Mouse (Mus musculus) neural tube, embryonic 14.5 days (tissue): ENCODE data around the gene Thap2. TPM values are rescaled to one million over a fixed set of nuclear protein-coding genes. Genes with fewer than 3 reads are reported as not detected.

Experiments
- ATAC-seq: fragments of 200-750 bp; cut with Nextera tagmentation; 2 replicates; pipeline ENCODE4 v1.8.0; 2017; ENCODE audit warnings: low read depth, mild to moderate bottlenecking, moderate TSS enrichment, moderate library complexity
- H3K27ac ChIP-seq: fragments of 300-500 bp; sonication (generic); 2 replicates; pipeline ENCODE4 v1.5.1; 2014; ENCODE audit warnings: low read depth, mild to moderate bottlenecking, control low read depth, low read length, moderate library complexity, mixed read lengths
- H3K27me3 ChIP-seq: fragments of 300-500 bp; sonication (generic); 2 replicates; pipeline ENCODE4 v1.6.1; 2014; ENCODE audit warnings: low read length; ENCODE audit not compliant: control insufficient read depth, insufficient read depth
- H3K36me3 ChIP-seq: fragments of 300-500 bp; sonication (generic); 2 replicates; pipeline ENCODE4 v1.6.1; 2014; ENCODE audit warnings: low read length, mixed read lengths; ENCODE audit not compliant: control insufficient read depth, insufficient read depth
- H3K4me1 ChIP-seq: fragments of 300-500 bp; sonication (generic); 2 replicates; pipeline ENCODE4 v1.6.1; 2014; ENCODE audit warnings: low read length; ENCODE audit not compliant: control insufficient read depth, insufficient read depth
- H3K4me2 ChIP-seq: fragments of 300-500 bp; sonication (generic); 2 replicates; pipeline ENCODE4 v1.6.1; 2014; ENCODE audit warnings: mild to moderate bottlenecking, low read depth, low read length, control low read depth
- H3K4me3 ChIP-seq: fragments of 300-500 bp; sonication (generic); 2 replicates; pipeline ENCODE4 v1.5.1; 2014; ENCODE audit warnings: low read depth, low read length, control low read depth, mixed read lengths
- H3K9ac ChIP-seq: fragments of 300-500 bp; sonication (generic); replicated peaks from 2 replicates; pipeline ENCODE4 v1.6.1; 2014; ENCODE audit warnings: low read depth, mild to moderate bottlenecking, control low read depth, low read length, mixed read lengths
- H3K9me3 ChIP-seq: fragments of 300-500 bp; sonication (generic); 2 replicates; pipeline ENCODE4 v1.6.1; 2016; ENCODE audit warnings: low read length; ENCODE audit not compliant: control insufficient read depth
- WGBS: fragments of 180-500 bp; shearing (Covaris S2); extraction: QIAGEN DNeasy Blood & Tissue Kit; methylation state at CpG from one replicate; pipeline ENCODE4 v1.1.7; 2014; 5-methylcytosine and 5-hydroxymethylcytosine counted together
- polyA plus RNA-seq: library from polyadenylated mRNA; unstranded; fragments of >200 nt; fragmentation: Nextera tagmentation; extraction: Ambion mirVana; gene quantifications from 2 replicates; pipeline ENCODE4 v1.2.1, GENCODE M21; 2014

Gene Thap2
- polyA plus RNA-seq, 1 experiment from 2014 or later, result 25.9 TPM

DNA sequence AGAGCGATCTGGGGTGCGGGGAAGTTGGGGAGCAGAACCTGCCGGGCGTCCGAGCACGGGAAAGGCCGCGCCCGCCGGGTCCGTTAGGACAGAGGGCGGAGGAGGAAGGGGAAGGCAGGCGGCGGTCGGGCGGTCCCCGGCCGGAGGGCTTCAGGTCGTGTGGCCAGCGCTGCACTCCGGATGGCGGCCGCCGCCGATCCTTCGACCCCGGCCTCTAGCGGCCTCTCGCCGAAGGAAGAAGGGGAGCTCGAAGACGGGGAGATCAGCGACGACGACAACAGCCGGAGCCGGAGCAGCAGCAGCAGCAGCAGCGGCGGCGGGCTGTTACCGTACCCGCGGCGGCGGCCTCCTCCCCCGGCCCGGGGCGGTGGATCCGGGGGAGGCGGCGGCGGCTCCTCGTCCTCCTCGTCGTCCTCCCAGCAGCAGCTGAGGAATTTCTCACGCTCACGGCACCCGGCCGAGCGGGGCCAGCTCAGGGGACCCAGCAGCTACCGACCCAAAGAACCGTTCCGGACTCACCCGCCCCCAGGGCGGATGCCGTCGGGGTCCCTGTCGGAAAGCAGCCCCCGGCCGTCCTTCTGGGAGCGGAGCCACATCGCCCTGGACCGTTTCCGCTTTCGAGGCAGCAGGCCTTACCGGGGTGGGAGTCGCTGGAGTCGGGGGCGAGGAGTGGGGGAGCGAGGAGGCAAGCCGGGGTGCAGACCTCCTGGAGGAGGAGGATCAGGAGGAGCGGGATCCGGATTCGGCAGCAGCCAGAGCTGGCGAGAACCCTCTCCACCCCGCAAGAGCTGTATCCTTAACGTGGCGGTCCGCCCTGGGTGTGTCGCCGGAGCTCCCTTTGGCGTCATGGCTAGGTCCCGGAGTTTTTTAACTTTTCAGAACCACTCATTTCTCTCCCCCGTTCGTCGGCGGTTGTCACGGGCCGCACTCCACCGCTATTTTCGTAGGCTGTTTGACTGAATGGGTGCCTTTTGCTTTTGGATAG lies 1.1 kb upstream of the Thap2 start:
- Histone ChIP-seq H3K4me2 (peak overlapping the region; percentile 74), H3K4me1 (peaks cover 38% of the 10 kb centered on the region), H3K27me3 (no peaks in the 10 kb centered on the region), H3K4me3 (peak overlapping the region; percentile 97), H3K36me3 (no peaks in the 10 kb centered on the region; the same call in 1 of the 2 replicates), H3K27ac (peak overlapping the region; percentile 92), H3K9ac (peak overlapping the region; percentile 90), H3K9me3 (no peaks in the 10 kb centered on the region)
- WGBS, result under 1% methylated on average over 80 of the region's 101 CpGs
- ATAC-seq, result no peak; the same call in 1 of the 2 replicates

DNA sequence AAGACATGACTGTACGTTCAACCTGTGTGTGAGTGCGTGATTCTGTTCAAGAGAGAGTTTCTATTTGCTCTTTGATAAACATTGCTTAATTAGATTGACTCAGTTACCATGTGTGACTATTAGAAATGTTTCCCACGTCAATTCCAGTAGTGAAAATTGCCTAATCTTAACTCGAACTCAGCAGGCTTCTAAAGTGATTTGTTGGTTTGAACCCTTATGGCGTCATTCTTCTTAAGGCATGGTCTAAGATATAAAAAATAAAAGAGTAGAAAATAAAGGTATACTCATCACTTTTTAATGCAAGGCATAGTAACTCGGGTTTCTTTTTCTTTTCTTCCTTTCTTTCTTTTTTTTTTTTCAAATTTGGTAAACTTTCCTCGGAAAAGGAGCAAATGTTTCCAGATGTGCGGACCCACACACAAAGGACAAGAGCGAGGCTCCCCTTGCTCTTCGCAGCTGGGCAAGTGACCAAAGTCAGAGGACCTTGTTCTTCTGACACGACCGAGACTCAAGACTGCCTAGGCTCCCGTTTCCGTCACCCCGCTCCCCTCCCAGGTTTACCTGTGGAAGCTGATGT lies 511 bp downstream of the Thap2 start:
- H3K9me3 ChIP-seq, result no peaks in the 10 kb centered on the region
- H3K4me1 ChIP-seq, result peaks cover 38% of the 10 kb centered on the region
- H3K27me3 ChIP-seq, result no peaks in the 10 kb centered on the region
- H3K36me3 ChIP-seq, result no peaks in the 10 kb centered on the region
- peak overlapping the region; percentile 98 for H3K27ac ChIP-seq
- peak overlapping the region; percentile 97 for H3K4me3 ChIP-seq
- ATAC-seq, result no peak
- WGBS, result under 1% methylated on average over 15 of the region's 15 CpGs
- peak overlapping the region; percentile 67 for H3K4me2 ChIP-seq
- peak overlapping the region; percentile 90 for H3K9ac ChIP-seq

DNA sequence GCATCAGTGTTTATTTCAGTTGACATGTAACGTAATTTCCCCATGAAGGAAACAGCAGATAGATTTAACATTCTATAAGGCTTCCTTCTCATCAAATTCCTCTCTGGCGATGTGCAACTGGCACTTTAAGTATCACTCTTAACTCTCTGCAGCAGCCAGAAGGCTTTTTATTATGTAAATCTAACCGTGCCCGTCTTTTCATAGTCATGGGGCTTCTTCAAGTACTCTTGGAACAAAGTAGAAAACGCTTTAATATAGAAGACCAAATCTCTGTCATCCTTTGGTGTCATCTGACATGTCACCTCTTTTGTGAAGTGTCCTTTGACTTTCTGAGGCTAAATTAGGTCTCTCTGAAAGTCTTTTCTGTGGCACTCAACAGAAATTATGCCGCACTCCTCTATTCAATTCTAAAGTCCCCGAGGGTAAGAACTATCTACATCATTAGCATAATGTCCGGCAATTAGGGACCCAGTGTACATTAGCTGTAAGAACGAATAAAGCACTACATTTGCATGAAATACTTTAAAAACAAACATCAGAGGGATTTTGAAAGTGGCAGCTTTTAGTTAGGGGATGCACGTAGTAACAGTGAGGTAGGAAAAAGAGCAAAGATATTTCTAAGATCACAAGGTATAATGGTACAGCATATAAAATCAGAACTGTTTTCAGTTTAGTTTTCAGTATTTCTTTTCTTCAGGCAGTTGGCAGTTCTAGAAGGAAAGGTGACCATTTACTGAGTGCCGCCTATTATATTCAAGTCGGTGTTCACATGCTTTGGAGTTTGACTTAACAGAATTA lies 1.2 kb downstream of the Thap2 start:
- H3K4me3 ChIP-seq, result peak overlapping the region; percentile 97
- H3K4me1 ChIP-seq, result peaks cover 32% of the 10 kb centered on the region
- H3K9ac ChIP-seq, result peak overlapping the region; percentile 90; the same call in 1 of the 2 replicates
- H3K27ac ChIP-seq, result peak overlapping the region; percentile 53
- H3K4me2 ChIP-seq, result peak overlapping the region; percentile 67
- 11% methylated on average over 12 of the region's 12 CpGs for WGBS
- no peaks in the 10 kb centered on the region for H3K27me3 ChIP-seq
- no peaks in the 10 kb centered on the region for H3K36me3 ChIP-seq
- no peaks in the 10 kb centered on the region for H3K9me3 ChIP-seq
- no peak for ATAC-seq

DNA sequence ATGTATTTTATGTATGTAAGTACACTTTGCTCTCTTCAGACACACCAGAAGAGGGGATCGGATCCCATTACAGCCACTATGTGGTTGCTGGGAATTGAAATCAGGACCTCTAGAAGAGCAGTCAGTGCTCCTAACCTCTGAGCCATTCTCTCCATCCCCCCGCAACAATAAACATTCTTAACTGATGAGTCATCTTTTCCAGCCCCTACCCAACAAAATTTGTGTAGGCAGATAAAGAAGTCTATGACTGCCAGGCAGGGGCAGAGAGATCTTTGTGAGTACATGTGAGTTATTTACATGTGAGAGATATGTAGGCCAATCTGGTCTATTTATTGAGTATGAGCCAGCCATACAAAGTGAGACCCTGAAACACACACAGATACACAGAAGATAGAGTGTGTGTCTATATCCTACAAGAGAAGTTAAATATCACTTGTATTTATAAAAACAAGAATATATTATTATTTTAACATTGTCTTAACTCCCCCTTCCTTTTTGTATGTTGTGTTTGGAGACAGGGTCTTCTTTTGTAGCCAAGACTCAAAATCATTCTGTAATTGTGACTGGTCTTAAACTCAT lies 2.6 kb downstream of the Thap2 start:
- H3K36me3 ChIP-seq, result no peaks in the 10 kb centered on the region
- no peak overlapping the region for H3K4me3 ChIP-seq
- H3K9me3 ChIP-seq, result no peaks in the 10 kb centered on the region
- WGBS, result 86% methylated on average over 2 of the region's 2 CpGs
- peak overlapping the region; percentile 67; the same call in 1 of the 2 replicates for H3K4me2 ChIP-seq
- ATAC-seq, result no peak
- H3K9ac ChIP-seq, result no peak overlapping the region
- H3K27ac ChIP-seq, result no peak overlapping the region
- H3K27me3 ChIP-seq, result no peaks in the 10 kb centered on the region
- H3K4me1 ChIP-seq, result peaks cover 21% of the 10 kb centered on the region

DNA sequence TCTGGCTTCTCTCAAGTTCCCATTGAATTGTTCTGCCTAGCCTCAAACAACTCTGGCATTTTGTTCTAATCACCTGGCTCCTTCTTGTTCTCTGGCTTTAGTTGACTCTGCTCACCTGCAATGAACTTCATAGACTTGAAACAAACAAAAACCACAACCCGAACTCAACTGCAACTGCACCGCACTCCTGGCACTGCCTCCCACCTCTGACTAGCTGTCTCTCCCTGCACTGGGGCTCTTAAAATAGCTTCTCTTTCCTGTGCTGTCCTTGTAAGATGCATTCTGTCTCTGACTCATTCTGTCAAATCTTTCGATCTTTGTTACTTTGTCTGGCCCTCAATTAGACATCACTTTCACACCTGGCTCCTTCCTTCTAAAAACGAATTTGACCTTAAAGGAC lies 21.1 kb downstream of the Thap2 start:
- peak overlapping the region; percentile 51; the same call in 1 of the 2 replicates for H3K4me3 ChIP-seq
- no peaks in the 10 kb centered on the region for H3K36me3 ChIP-seq
- no peak for ATAC-seq
- no peak overlapping the region for H3K27ac ChIP-seq
- no peaks in the 10 kb centered on the region for H3K9me3 ChIP-seq
- H3K27me3 ChIP-seq, result no peaks in the 10 kb centered on the region
- peak overlapping the region; percentile 67 for H3K4me2 ChIP-seq
- peaks cover 13% of the 10 kb centered on the region for H3K4me1 ChIP-seq
- 90% methylated on average over 4 of the region's 4 CpGs for WGBS
- H3K9ac ChIP-seq, result no peak overlapping the region

DNA sequence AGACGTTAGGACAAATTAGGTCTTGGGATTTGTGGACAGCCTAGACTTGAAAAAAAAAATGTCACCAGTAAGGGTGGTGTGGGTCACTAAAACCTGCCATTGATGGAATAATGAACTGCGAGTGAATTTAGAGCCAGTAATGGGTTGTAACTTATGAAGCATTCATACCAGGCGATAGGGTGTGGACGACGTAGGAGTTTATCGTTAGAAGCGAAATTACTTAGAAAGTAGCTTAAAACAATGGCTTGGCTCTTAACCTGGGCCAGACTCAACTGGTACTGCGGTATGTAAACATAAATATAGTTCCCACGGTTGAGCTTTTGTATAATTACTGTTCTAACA lies 21.6 kb downstream of the Thap2 start:
- WGBS, result 9% methylated on average over 9 of the region's 9 CpGs
- Histone ChIP-seq H3K4me1 (peaks cover 13% of the 10 kb centered on the region), H3K4me3 (peak overlapping the region; percentile 51), H3K36me3 (no peaks in the 10 kb centered on the region), H3K9me3 (no peaks in the 10 kb centered on the region), H3K27me3 (no peaks in the 10 kb centered on the region), H3K9ac (peak overlapping the region; percentile 44), H3K4me2 (peak overlapping the region; percentile 67), H3K27ac (peak overlapping the region; percentile 90)
- peak; percentile 22 for ATAC-seq

DNA sequence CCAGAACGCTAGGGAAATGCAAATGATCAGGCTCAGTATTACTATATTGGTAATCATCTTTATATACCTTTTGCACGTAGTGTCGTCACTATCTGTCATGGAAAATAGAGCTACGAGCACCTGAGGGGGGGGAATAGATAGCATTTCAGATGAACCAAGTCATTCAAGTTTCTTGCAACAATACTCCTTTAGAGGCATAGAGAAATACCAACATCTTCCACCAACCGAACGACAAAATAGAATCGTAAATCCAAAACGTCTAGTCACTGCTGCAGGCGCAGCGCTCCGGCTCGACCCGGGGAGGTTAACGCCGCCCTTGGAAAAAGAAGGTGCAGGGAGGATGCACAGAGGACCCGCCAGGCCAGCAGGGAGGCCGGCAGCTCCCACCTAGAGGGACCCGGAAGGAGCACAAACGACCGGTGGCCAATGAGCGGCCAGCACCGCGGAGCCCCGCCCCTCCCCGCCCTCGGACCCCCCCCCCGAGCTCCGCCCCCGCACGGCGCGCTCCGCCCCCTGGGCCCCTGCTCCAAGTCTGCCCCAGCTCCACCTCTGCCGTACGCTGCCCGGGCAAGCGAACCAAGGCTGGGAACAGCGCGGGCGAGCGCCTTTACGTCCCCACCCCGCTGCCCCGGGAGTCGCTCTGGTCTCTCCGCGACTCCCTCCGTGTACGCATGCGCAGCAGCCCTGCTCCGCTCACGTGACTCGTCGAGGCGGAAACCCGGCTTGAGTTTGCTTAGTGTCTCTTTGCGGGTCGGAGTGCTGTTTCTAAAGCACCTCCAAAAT lies 22.2 kb downstream of the Thap2 start, which contains the start of gene Tmem19:
Gene Tmem19 (minus strand): TSS at position 662 of the 783 bp plus-strand sequence.
- Histone ChIP-seq H3K4me2 (peak within 1 kb of the TSS; percentile 67), H3K36me3 (no peaks in the 10 kb centered on the region), H3K9ac (peak within 1 kb of the TSS; percentile 44), H3K4me1 (peaks cover 13% of the 10 kb centered on the region), H3K27me3 (no peaks in the 10 kb centered on the region), H3K9me3 (no peaks in the 10 kb centered on the region), H3K4me3 (peak within 1 kb of the TSS; percentile 51), H3K27ac (peak within 1 kb of the TSS; percentile 90)
- peak; percentile 99 for ATAC-seq
- WGBS, result under 1% methylated on average over 49 of the region's 58 CpGs

DNA sequence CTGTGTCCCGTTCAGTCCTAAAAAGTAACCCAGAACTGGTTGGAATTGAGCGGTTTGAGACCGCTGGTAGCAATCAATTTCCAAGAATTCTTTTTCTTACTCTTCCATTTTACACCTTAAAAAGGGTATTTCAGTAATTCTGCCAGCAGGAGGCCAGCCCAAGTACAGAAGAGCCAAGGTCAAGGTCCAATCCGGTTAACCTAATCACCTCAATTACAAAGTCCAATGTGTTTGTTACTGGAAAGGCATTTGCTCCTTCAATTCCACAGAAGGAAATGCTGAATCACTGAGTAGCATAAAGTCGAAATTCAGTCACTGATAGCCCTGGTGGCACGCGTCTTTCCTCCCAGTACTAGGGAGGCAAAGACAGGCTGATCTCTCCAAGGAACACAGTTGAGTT lies 25.2 kb downstream of the Thap2 start:
- no peak overlapping the region for H3K4me2 ChIP-seq
- no peaks in the 10 kb centered on the region for H3K27me3 ChIP-seq
- 95% methylated on average over 7 of the region's 7 CpGs for WGBS
- H3K4me1 ChIP-seq, result peaks cover 13% of the 10 kb centered on the region
- no peak overlapping the region for H3K9ac ChIP-seq
- H3K36me3 ChIP-seq, result peaks cover 3% of the 10 kb centered on the region; the same call in 1 of the 2 replicates
- H3K27ac ChIP-seq, result no peak overlapping the region
- no peaks in the 10 kb centered on the region for H3K9me3 ChIP-seq
- no peak overlapping the region for H3K4me3 ChIP-seq
- no peak for ATAC-seq
